Mouse (Mus musculus) lung, postnatal 4 days (tissue): ENCODE measurements around the gene Cntn1.

ENCODE experiments used
- DNase-seq, 2 experiments: peaks; one replicate each; pipeline ENCODE4 v3.0.0; 2021

Cntn1 gene

GRCm38 (mm10) chr15:92050996-92051352 lies at the start of gene Cntn1:
Gene Cntn1, plus strand, starts transcription at chr15:92051165.
- DNase-seq = peak; percentile 41 to 56

- no peak for DNase-seq
These were observed 49.5 kb upstream of the Cntn1 start for GRCm38 (mm10) chr15:92001431-92001830.

GRCm38 (mm10) chr15:92012165-92013083 lies 38.5 kb upstream of the Cntn1 start:
- no peak for DNase-seq

- DNase-seq = no peak
These were observed 16.9 kb upstream of the Cntn1 start for GRCm38 (mm10) chr15:92034111-92034510.

- no peak for DNase-seq
These were observed 8.4 kb upstream of the Cntn1 start for GRCm38 (mm10) chr15:92042538-92042937.

GRCm38 (mm10) chr15:92046042-92046441 lies 4.9 kb upstream of the Cntn1 start:
- no peak for DNase-seq

- DNase-seq = no peak
These were observed 2.9 kb upstream of the Cntn1 start for GRCm38 (mm10) chr15:92048031-92048430.

- DNase-seq = no peak
These were observed 2.4 kb upstream of the Cntn1 start for GRCm38 (mm10) chr15:92048531-92048930.

GRCm38 (mm10) chr15:92051353-92052132 lies 578 bp downstream of the Cntn1 start:
- peak in 1 of 2 experiments; percentile 20 for DNase-seq

GRCm38 (mm10) chr15:92052133-92052463 lies 1.1 kb downstream of the Cntn1 start:
- DNase-seq = no peak

- no peak for DNase-seq
These were observed 6.6 kb downstream of the Cntn1 start for GRCm38 (mm10) chr15:92057553-92057952.

- no peak for DNase-seq
These were observed 10.0 kb downstream of the Cntn1 start for GRCm38 (mm10) chr15:92060986-92061385.

- DNase-seq = no peak
These were observed 28.5 kb downstream of the Cntn1 start for GRCm38 (mm10) chr15:92079416-92079815.

GRCm38 (mm10) chr15:92085876-92086275 lies 34.9 kb downstream of the Cntn1 start:
- no peak for DNase-seq

GRCm38 (mm10) chr15:92087691-92088286 lies 36.8 kb downstream of the Cntn1 start:
- no peak for DNase-seq

GRCm38 (mm10) chr15:92090787-92091186 lies 39.8 kb downstream of the Cntn1 start:
- no peak for DNase-seq

GRCm38 (mm10) chr15:92092041-92092440 lies 41.1 kb downstream of the Cntn1 start:
- DNase-seq = no peak

GRCm38 (mm10) chr15:92099410-92100174 lies 48.6 kb downstream of the Cntn1 start:
- no peak for DNase-seq

GRCm38 (mm10) chr15:92101956-92102355 lies 51.0 kb downstream of the Cntn1 start:
- no peak for DNase-seq

GRCm38 (mm10) chr15:92112455-92112854 lies 61.5 kb downstream of the Cntn1 start:
- no peak for DNase-seq

GRCm38 (mm10) chr15:92132936-92133335 lies 82.0 kb downstream of the Cntn1 start:
- no peak for DNase-seq

- no peak for DNase-seq
These were observed 83.3 kb downstream of the Cntn1 start for GRCm38 (mm10) chr15:92134254-92134653.

- no peak for DNase-seq
These were observed 86.1 kb downstream of the Cntn1 start for GRCm38 (mm10) chr15:92137026-92137425.
